Mouse (Mus musculus): Measurements from ENCODE around the gene Dscaml1.

DNA sequence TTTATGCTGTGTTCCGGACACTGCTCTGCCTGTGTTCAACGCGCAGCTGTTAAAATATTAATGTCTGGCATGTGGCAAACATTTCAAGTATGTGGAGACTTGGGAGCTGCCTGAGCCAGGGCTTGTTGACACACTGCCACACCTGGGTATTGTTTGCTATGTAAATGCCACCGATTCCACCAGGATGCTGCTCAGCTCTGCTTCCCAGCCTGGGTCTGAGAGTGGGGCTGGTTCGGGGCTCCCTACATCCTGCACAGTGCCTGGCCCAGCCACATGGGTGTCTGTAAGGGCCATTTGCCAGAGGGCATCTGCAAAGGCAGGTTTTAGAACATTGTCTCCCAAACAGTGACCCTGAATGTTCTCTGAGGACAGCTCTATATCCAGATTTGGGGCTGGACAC is 78.5 kb downstream of the Dscaml1 start:
- no peak for TF ChIP-seq CTCF (IDR thresholded peaks at IDR 0.05; ENCODE audit: low read depth)
- no peak for TF ChIP-seq EP300 (IDR thresholded peaks at IDR 0.05; ENCODE audit: low read depth)
